Comparison of ENCODE assay signal across 10 mouse cellular contexts in genomic region chr8:122630696-122631095, GRCm38 (mm10). TPM values are rescaled to one million over a fixed set of nuclear protein-coding genes. Genes with fewer than 3 reads are reported as not detected.
DNase-seq lines count a peak whose midpoint lies in the region; ATAC-seq and TF ChIP-seq lines count a peak whose summit lies in the region.
"Had no signal": no experiment of that assay in that cellular context is flagged by ENCODE, and none has a peak within 500 bp of the region (broad histone marks: within the 10 kb centered on the region; RNA-seq: fewer than 3 reads in every experiment).

No protein-coding gene starts in this region.

- H3K4me3 ChIP-seq in heart, embryonic 14.5 days (ENCODE audit: control insufficient read depth in 1 of 2, insufficient read depth in 1 of 2, low read depth in 1 of 2, low read length in 2 of 2), result peak overlapping the region; percentile 8 to 11; a peak in 2 of 4 replicates
- H3K4me3 ChIP-seq in kidney, adult 2 months (ENCODE audit: insufficient read depth, low read depth, low read length), result no peak overlapping the region
- H3K4me3 ChIP-seq: layer of hippocampus, adult 2 months had no signal

- WGBS in heart, embryonic 14.5 days, result 48% methylated on average over 22 of the region's 22 CpGs
- WGBS in kidney, adult 2 months, result 44% methylated on average over 22 of the region's 22 CpGs

- no peak for DNase-seq in heart, postnatal 25 days (ENCODE audit: low spot score)
- DNase-seq in retina, postnatal 1 day, result peak; percentile 48
- DNase-seq in retina, embryonic 14.5 days (ENCODE audit: low spot score), result no peak
- DNase-seq in kidney, adult 2 months, result peak; percentile 49
- no peak for DNase-seq in gastrocnemius, postnatal 10 days
- DNase-seq in layer of hippocampus, adult 9-10 months (ENCODE audit: low spot score), result no peak
- no peak for DNase-seq in embryo, embryonic 9.5 days (ENCODE audit: extremely low spot score)
- DNase-seq: cerebellum, adult 8-10 months had no signal

- intact Hi-C loops in heart, postnatal 25 days (cut with DNase I), result no loop called here

- peaks cover 27% of the 10 kb centered on the region for H3K36me3 ChIP-seq in heart, embryonic 14.5 days (ENCODE audit: control insufficient read depth, insufficient read depth, low read length)
- no peaks in the 10 kb centered on the region for H3K36me3 ChIP-seq in kidney, adult 2 months (ENCODE audit: control insufficient read depth, insufficient read depth, low read length)

- H3K9ac ChIP-seq in heart, embryonic 14.5 days (ENCODE audit: low read length), result peak overlapping the region; percentile 50; the same call in 1 of the 2 replicates

- H3K27me3 ChIP-seq in heart, embryonic 14.5 days (ENCODE audit: control insufficient read depth, insufficient read depth, low read length), result 0 out of 2 replicates have a peak, but pooled peaks cover 3% of the 10 kb centered on the region
- no peaks in the 10 kb centered on the region for H3K27me3 ChIP-seq in kidney, adult 2 months (replicated peaks; ENCODE audit: control insufficient read depth, insufficient read depth, low read length)

- H3K9me3 ChIP-seq in heart, embryonic 14.5 days (ENCODE audit: control insufficient read depth, low read length), result no peaks in the 10 kb centered on the region

- peak overlapping the region; percentile 58 for H3K4me2 ChIP-seq in heart, embryonic 14.5 days (ENCODE audit: low read length)

- TF ChIP-seq POLR2A in kidney, adult 2 months (IDR thresholded peaks at IDR 0.05; ENCODE audit: low read depth, low read length), result no peak

- H3K4me1 ChIP-seq in heart, embryonic 14.5 days (ENCODE audit: control insufficient read depth in 2 of 2, insufficient read depth in 2 of 2, low read length in 2 of 2), result peaks cover 4 to 5% of the 10 kb centered on the region in 2 experiments; a peak in 2 of 4 replicates
- H3K4me1 ChIP-seq in kidney, adult 2 months (ENCODE audit: control insufficient read depth, insufficient read depth, low read length), result peaks cover 10% of the 10 kb centered on the region; the same call in 1 of the 2 replicates

- H3K27ac ChIP-seq in heart, embryonic 14.5 days (replicated peaks in 1 of 2; ENCODE audit: control insufficient read depth in 1 of 2, insufficient read depth in 1 of 2, low read depth in 2 of 2, low read length in 2 of 2), result no peak overlapping the region
- no peak overlapping the region for H3K27ac ChIP-seq in kidney, adult 2 months (ENCODE audit: insufficient read depth, low read depth, low read length)
- H3K27ac ChIP-seq: layer of hippocampus, adult 2 months had no signal

- TF ChIP-seq CTCF in kidney, adult 2 months (conservative IDR thresholded peaks at IDR 0.05; ENCODE audit: insufficient read depth, insufficient read length, low read depth, low read length), result no peak

- ATAC-seq in heart, embryonic 14.5 days (ENCODE audit: insufficient number of reproducible peaks, insufficient read depth, low FRiP score, low read depth), result no peak

RNA-seq across cellular contexts. Expression of gene Pabpn1l, which starts 8.2 kb away (rescaled TPM):
- not detected in 2 replicates for polyA plus RNA-seq in heart, embryonic 14.5 days (2014; fragmentation: Nextera tagmentation; extraction: Ambion mirVana)
- not detected for total RNA-seq in heart, postnatal 25 days (2021)
- polyA plus RNA-seq in kidney, adult 2 months (2012; rRNA removed), result 0.11 TPM in 2 replicates
- total RNA-seq in gastrocnemius, postnatal 10 days (2021), result not detected

RNA-seq across cellular contexts. Expression of gene Trappc2l, which starts 19.3 kb away (rescaled TPM):
- polyA plus RNA-seq in heart, embryonic 14.5 days (2014; fragmentation: Nextera tagmentation; extraction: Ambion mirVana), result 78.2 and 84.8 TPM in 2 replicates
- 10 to 100 TPM; 58.4 to 62.8 TPM for total RNA-seq in heart, postnatal 25 days (2021)
- 258 and 302 TPM in 2 replicates for polyA plus RNA-seq in kidney, adult 2 months (2012; rRNA removed)
- 10 to 100 TPM; 52.7 to 52.8 TPM for total RNA-seq in gastrocnemius, postnatal 10 days (2021)

RNA-seq across cellular contexts. Expression of gene Galns, which starts 19.4 kb away (rescaled TPM):
- polyA plus RNA-seq in heart, embryonic 14.5 days (2014; fragmentation: Nextera tagmentation; extraction: Ambion mirVana), result 10.3 and 11.2 TPM in 2 replicates
- total RNA-seq in heart, postnatal 25 days (2021), result 1 to 10 TPM; 2.9 to 3.4 TPM
- 36.2 and 44.5 TPM in 2 replicates for polyA plus RNA-seq in kidney, adult 2 months (2012; rRNA removed)
- 1 to 10 TPM; 4.5 to 7.4 TPM for total RNA-seq in gastrocnemius, postnatal 10 days (2021)

RNA-seq across cellular contexts. Expression of gene Aprt, which starts 54.0 kb away (rescaled TPM):
- 240 and 243 TPM in 2 replicates for polyA plus RNA-seq in heart, embryonic 14.5 days (2014; fragmentation: Nextera tagmentation; extraction: Ambion mirVana)
- total RNA-seq in heart, postnatal 25 days (2021), result 10 to 100 TPM; 30.6 to 39.3 TPM
- 177 and 190 TPM in 2 replicates for polyA plus RNA-seq in kidney, adult 2 months (2012; rRNA removed)
- 10 to 100 TPM; 41.4 to 45.2 TPM for total RNA-seq in gastrocnemius, postnatal 10 days (2021)

Comparison
In these comparisons a context has a peak if more than half of its experiments do, and no peak if none do; other contexts are left out.
1. DNase-seq: peak in retina, postnatal 1 day (single experiment) and kidney, adult 2 months (single experiment); none in heart, postnatal 25 days (single experiment), retina, embryonic 14.5 days (single experiment), gastrocnemius, postnatal 10 days (single experiment), layer of hippocampus, adult 9-10 months (single experiment) and embryo, embryonic 9.5 days (single experiment).